Mouse (Mus musculus) brain, embryonic 18.5 days (tissue): ENCODE data around the gene Nudt5.
"Not testable (repeated sequence)": the region's sequence is repeated elsewhere in the genome, so short reads cannot be mapped to it uniquely, and the experiment has no call there.

ENCODE experiments used
- DNase-seq: peaks from one replicate; pipeline ENCODE4 v3.0.0-alpha.2; 2012; ENCODE audit warnings: low read depth, low spot score

Nudt5 gene

GRCm38 (mm10) chr2:5844873-5845631 is at the start of gene Nudt5, which contains the start of gene Cdc123:
Nudt5 (plus strand) TSS chr2:5845019.
Cdc123 (minus strand) TSS chr2:5845164.
- peak; percentile 93 for DNase-seq

GRCm38 (mm10) chr2:5797816-5798672 is 46.8 kb upstream of the Nudt5 start:
- no peak for DNase-seq

GRCm38 (mm10) chr2:5801182-5801640 is 43.6 kb upstream of the Nudt5 start:
- DNase-seq: no peak

GRCm38 (mm10) chr2:5801927-5802590 is 42.8 kb upstream of the Nudt5 start:
- no peak for DNase-seq

- DNase-seq: no peak
These were observed 40.3 kb upstream of the Nudt5 start for GRCm38 (mm10) chr2:5804440-5805045.

- DNase-seq: no peak
These were observed 39.6 kb upstream of the Nudt5 start for GRCm38 (mm10) chr2:5805228-5805627.

GRCm38 (mm10) chr2:5806201-5806600 is 38.6 kb upstream of the Nudt5 start:
- DNase-seq: not testable (repeated sequence)

GRCm38 (mm10) chr2:5810036-5810718 is 34.6 kb upstream of the Nudt5 start:
- no peak for DNase-seq

GRCm38 (mm10) chr2:5811235-5811782 is 33.5 kb upstream of the Nudt5 start:
- no peak for DNase-seq

GRCm38 (mm10) chr2:5821264-5821663 is 23.6 kb upstream of the Nudt5 start:
- no peak for DNase-seq

GRCm38 (mm10) chr2:5822449-5822848 is 22.4 kb upstream of the Nudt5 start:
- no peak for DNase-seq

- DNase-seq: no peak
These were observed 20.6 kb upstream of the Nudt5 start for GRCm38 (mm10) chr2:5824213-5824612.

- no peak for DNase-seq
These were observed 20.1 kb upstream of the Nudt5 start for GRCm38 (mm10) chr2:5824685-5825084.

- DNase-seq: no peak
These were observed 19.4 kb upstream of the Nudt5 start for GRCm38 (mm10) chr2:5825265-5825913.

GRCm38 (mm10) chr2:5840815-5841214 is 4.0 kb upstream of the Nudt5 start:
- DNase-seq: no peak

- no peak for DNase-seq
These were observed 492 bp upstream of the Nudt5 start for GRCm38 (mm10) chr2:5844181-5844872.

GRCm38 (mm10) chr2:5845826-5846225 is 1.0 kb downstream of the Nudt5 start:
- no peak for DNase-seq

GRCm38 (mm10) chr2:5851116-5851515 is 6.3 kb downstream of the Nudt5 start:
- DNase-seq: no peak

- no peak for DNase-seq
These were observed 7.0 kb downstream of the Nudt5 start for GRCm38 (mm10) chr2:5851866-5852265.

GRCm38 (mm10) chr2:5862834-5863233 is 18.0 kb downstream of the Nudt5 start, which contains the start of gene Gm13199:
Gm13199 (minus strand) TSS chr2:5862934.
- DNase-seq: no peak
